In genomic region chr10:96264433-96264832, GRCm38 (mm10) we compare ENCODE assay signal across 9 mouse cellular contexts.
DNase-seq lines count a peak whose midpoint lies in the region; ATAC-seq and TF ChIP-seq lines count a peak whose summit lies in the region.
"Had no signal": no experiment of that assay in that cellular context is flagged by ENCODE, and none has a peak within 500 bp of the region (broad histone marks: within the 10 kb centered on the region; RNA-seq: fewer than 3 reads in every experiment).

No protein-coding gene starts in this region.

- no peak overlapping the region for H3K4me3 ChIP-seq in forebrain, embryonic 16.5 days (replicated peaks; ENCODE audit: low read length)
- no peak overlapping the region for H3K4me3 ChIP-seq in forebrain, embryonic 15.5 days
- no peak overlapping the region for H3K4me3 ChIP-seq in lung, embryonic 14.5 days (ENCODE audit: low read depth, low read length)
- H3K4me3 ChIP-seq in lung, adult 2 months (replicated peaks; ENCODE audit: extremely low read depth, low read depth, low read length): no peak overlapping the region
- no peak overlapping the region for H3K4me3 ChIP-seq in lung, embryonic 16.5 days (ENCODE audit: low read length)
- no peak overlapping the region for H3K4me3 ChIP-seq in intestine, embryonic 15.5 days (replicated peaks)

- H3K27ac ChIP-seq in forebrain, embryonic 16.5 days (ENCODE audit: low read length): no peak overlapping the region
- no peak overlapping the region for H3K27ac ChIP-seq in forebrain, embryonic 15.5 days (replicated peaks)
- H3K27ac ChIP-seq in lung, embryonic 14.5 days (ENCODE audit: low read depth): peak overlapping the region; percentile 85
- peak overlapping the region; percentile 74 for H3K27ac ChIP-seq in lung, embryonic 16.5 days (ENCODE audit: low read length)
- no peak overlapping the region; the same call in 1 of the 2 replicates for H3K27ac ChIP-seq in intestine, embryonic 15.5 days

- no peaks in the 10 kb centered on the region for H3K9me3 ChIP-seq in forebrain, embryonic 16.5 days (ENCODE audit: control insufficient read depth, low read length)
- no peaks in the 10 kb centered on the region for H3K9me3 ChIP-seq in forebrain, embryonic 15.5 days
- H3K9me3 ChIP-seq in lung, embryonic 14.5 days (ENCODE audit: low read depth, low read length): no peaks in the 10 kb centered on the region
- no peaks in the 10 kb centered on the region for H3K9me3 ChIP-seq in lung, embryonic 16.5 days (ENCODE audit: control insufficient read depth, low read length)
- H3K9me3 ChIP-seq in intestine, embryonic 15.5 days: no peaks in the 10 kb centered on the region

- peaks cover 15% of the 10 kb centered on the region for H3K4me1 ChIP-seq in forebrain, embryonic 16.5 days (replicated peaks; ENCODE audit: control insufficient read depth, insufficient read depth, low read length)
- H3K4me1 ChIP-seq in forebrain, embryonic 15.5 days: peaks cover 18% of the 10 kb centered on the region
- H3K4me1 ChIP-seq in lung, embryonic 14.5 days (ENCODE audit: insufficient read depth): peaks cover 23% of the 10 kb centered on the region
- H3K4me1 ChIP-seq in lung, adult 2 months (ENCODE audit: control insufficient read depth, insufficient read depth, low read length): peaks cover 4% of the 10 kb centered on the region; the same call in 1 of the 2 replicates
- H3K4me1 ChIP-seq in lung, embryonic 16.5 days (replicated peaks; ENCODE audit: control insufficient read depth, insufficient read depth, low read length): peaks cover 34% of the 10 kb centered on the region
- peaks cover 14% of the 10 kb centered on the region for H3K4me1 ChIP-seq in intestine, embryonic 15.5 days (replicated peaks)

- no peak for TF ChIP-seq POLR2A in lung, adult 2 months (IDR thresholded peaks at IDR 0.05; ENCODE audit: borderline replicate concordance, extremely low read depth, low read depth, low read length)

- TF ChIP-seq CTCF in lung, embryonic 14.5 days (IDR thresholded peaks at IDR 0.05; ENCODE audit: low read depth): no peak
- no peak for TF ChIP-seq CTCF in lung, adult 2 months (IDR thresholded peaks at IDR 0.05; ENCODE audit: insufficient read depth, low read length)

- peak; percentile 56 for DNase-seq in lung, embryonic 14.5 days
- no peak for DNase-seq in lung, adult 2 months
- peak; percentile 25 for DNase-seq in embryo, embryonic 11 days
- no peak for DNase-seq in layer of hippocampus, adult 18-20 months (ENCODE audit: low spot score in 2 of 2)
- DNase-seq: layer of hippocampus, adult 9-11 months had no signal

- WGBS in forebrain, embryonic 16.5 days: 33% methylated on average over 5 of the region's 5 CpGs
- WGBS in forebrain, embryonic 15.5 days: 48% methylated on average over 5 of the region's 5 CpGs
- 9% methylated on average over 5 of the region's 5 CpGs for WGBS in lung, embryonic 14.5 days
- 20% methylated on average over 5 of the region's 5 CpGs for WGBS in lung, adult 2 months
- 11% methylated on average over 5 of the region's 5 CpGs for WGBS in lung, embryonic 16.5 days
- WGBS in intestine, embryonic 15.5 days: 26% methylated on average over 5 of the region's 5 CpGs

- H3K27me3 ChIP-seq in forebrain, embryonic 16.5 days (replicated peaks; ENCODE audit: control insufficient read depth, insufficient read depth, low read length): no peaks in the 10 kb centered on the region
- H3K27me3 ChIP-seq in forebrain, embryonic 15.5 days: no peaks in the 10 kb centered on the region
- H3K27me3 ChIP-seq in lung, embryonic 14.5 days (ENCODE audit: insufficient read depth, low read length): no peaks in the 10 kb centered on the region
- H3K27me3 ChIP-seq in lung, embryonic 16.5 days (ENCODE audit: control insufficient read depth, insufficient read depth, low read depth, low read length): no peaks in the 10 kb centered on the region
- no peaks in the 10 kb centered on the region for H3K27me3 ChIP-seq in intestine, embryonic 15.5 days (replicated peaks)

- H3K36me3 ChIP-seq in forebrain, embryonic 16.5 days (ENCODE audit: control insufficient read depth, insufficient read depth): no peaks in the 10 kb centered on the region
- no peaks in the 10 kb centered on the region for H3K36me3 ChIP-seq in forebrain, embryonic 15.5 days
- no peaks in the 10 kb centered on the region for H3K36me3 ChIP-seq in lung, embryonic 14.5 days (ENCODE audit: insufficient read depth)
- H3K36me3 ChIP-seq in lung, embryonic 16.5 days (ENCODE audit: control insufficient read depth, insufficient read depth, low read length): no peaks in the 10 kb centered on the region
- no peaks in the 10 kb centered on the region for H3K36me3 ChIP-seq in intestine, embryonic 15.5 days

- ATAC-seq in forebrain, embryonic 16.5 days: 0 out of 2 replicates have a peak, but pooled peaks have one; percentile 18
- ATAC-seq in forebrain, embryonic 15.5 days (replicated peaks): no peak
- ATAC-seq in lung, embryonic 14.5 days (ENCODE audit: insufficient read depth): peak; percentile 60
- peak; percentile 52; the same call in 1 of the 2 replicates for ATAC-seq in lung, embryonic 16.5 days (ENCODE audit: low read depth)
- no peak for ATAC-seq in intestine, embryonic 15.5 days

- no peak overlapping the region for H3K9ac ChIP-seq in forebrain, embryonic 16.5 days (replicated peaks; ENCODE audit: low read depth, low read length)
- H3K9ac ChIP-seq in forebrain, embryonic 15.5 days (replicated peaks): no peak overlapping the region
- no peak overlapping the region for H3K9ac ChIP-seq in lung, embryonic 14.5 days
- H3K9ac ChIP-seq in lung, embryonic 16.5 days (ENCODE audit: low read length): no peak overlapping the region
- H3K9ac ChIP-seq in intestine, embryonic 15.5 days: no peak overlapping the region

- H3K4me2 ChIP-seq in forebrain, embryonic 16.5 days (ENCODE audit: low read length): no peak overlapping the region
- no peak overlapping the region for H3K4me2 ChIP-seq in forebrain, embryonic 15.5 days (replicated peaks)
- peak overlapping the region; percentile 23; the same call in 1 of the 2 replicates for H3K4me2 ChIP-seq in lung, embryonic 14.5 days
- peak overlapping the region; percentile 31; the same call in 1 of the 2 replicates for H3K4me2 ChIP-seq in lung, embryonic 16.5 days (ENCODE audit: low read depth, low read length)
- H3K4me2 ChIP-seq in intestine, embryonic 15.5 days (replicated peaks): no peak overlapping the region

Comparison
In these comparisons a context has a peak if more than half of its experiments do, and no peak if none do; other contexts are left out.
1. ATAC-seq: peak in forebrain, embryonic 16.5 days (single experiment), lung, embryonic 14.5 days (single experiment) and lung, embryonic 16.5 days (single experiment); none in forebrain, embryonic 15.5 days (single experiment) and intestine, embryonic 15.5 days (single experiment).
2. DNase-seq: peak in lung, embryonic 14.5 days (single experiment) and embryo, embryonic 11 days (single experiment); none in lung, adult 2 months (single experiment) and layer of hippocampus, adult 18-20 months (0 of 2).
3. H3K27ac ChIP-seq: peak in lung, embryonic 14.5 days (single experiment) and lung, embryonic 16.5 days (single experiment); none in forebrain, embryonic 16.5 days (single experiment), forebrain, embryonic 15.5 days (single experiment) and intestine, embryonic 15.5 days (single experiment).
4. H3K4me2 ChIP-seq: peak in lung, embryonic 14.5 days (single experiment) and lung, embryonic 16.5 days (single experiment); none in forebrain, embryonic 16.5 days (single experiment), forebrain, embryonic 15.5 days (single experiment) and intestine, embryonic 15.5 days (single experiment).